Mouse (Mus musculus) E14TG2a.4 (cell line): ENCODE results near the gene Trip10.

Source experiments
- CTCF ChIP-seq: conservative IDR thresholded peaks from 2 replicates; pipeline ENCODE4 v1.5.1; 2014; ENCODE audit warnings: low read length
- NANOG ChIP-seq: IDR thresholded peaks from 2 replicates; pipeline ENCODE4 v1.6.1; 2014; ENCODE audit warnings: borderline replicate concordance, low read length, mixed read lengths

GRCm38 (mm10) chr17:57248771-57249170 is 484 bp upstream of the Trip10 start:
- TF ChIP-seq CTCF = no peak
- TF ChIP-seq NANOG = no peak
